Mouse (Mus musculus): ENCODE data around the gene Tubgcp6. TPM values are rescaled to one million over a fixed set of nuclear protein-coding genes. Genes with fewer than 3 reads are reported as not detected.
A peak's percentile ranks its signal among the peaks of the same experiment; 100 is the strongest.

Gene Tubgcp6
- total and polyA plus RNA-seq, 2 experiments: 6.5 to 13.2 TPM

- peaks cover 58% of the 10 kb centered on the region for H3K36me3 ChIP-seq (ENCODE audit: control insufficient read depth, insufficient read depth, low read length)
- H3K27me3 ChIP-seq (ENCODE audit: control insufficient read depth, insufficient read depth, low read length): no peaks in the 10 kb centered on the region
- H3K79me2 ChIP-seq (ENCODE audit: control insufficient read depth, insufficient read depth, low read length): no peaks in the 10 kb centered on the region
- H3K4me3 ChIP-seq (ENCODE audit: insufficient read depth, low read depth, low read length): no peak overlapping the region
- no peaks in the 10 kb centered on the region for H3K4me1 ChIP-seq (ENCODE audit: control insufficient read depth, insufficient read depth, low read length)
- 90% methylated on average over 7 of the region's 7 CpGs for WGBS
- no peak for DNase-seq (ENCODE audit: extremely low read depth, low read depth, low spot score)
- no peak for TF ChIP-seq POLR2A (IDR thresholded peaks at IDR 0.05; ENCODE audit: extremely low read depth, insufficient read depth, low read length)
- TF ChIP-seq CTCF (IDR thresholded peaks at IDR 0.05; ENCODE audit: low read depth, low read length): no peak
- H3K27ac ChIP-seq (replicated peaks; ENCODE audit: insufficient read depth, low read depth, low read length): no peak overlapping the region
- no peak overlapping the region for H3K9ac ChIP-seq (ENCODE audit: low read depth, low read length)
Measured at GRCm38 (mm10) chr15:89098616-89099015, 24.3 kb downstream of the Tubgcp6 start.

GRCm38 (mm10) chr15:89097450-89097849 lies 25.5 kb downstream of the Tubgcp6 start:
- no peaks in the 10 kb centered on the region for H3K27me3 ChIP-seq (ENCODE audit: control insufficient read depth, insufficient read depth, low read length)
- H3K9ac ChIP-seq (ENCODE audit: low read depth, low read length): no peak overlapping the region
- no peaks in the 10 kb centered on the region for H3K79me2 ChIP-seq (ENCODE audit: control insufficient read depth, insufficient read depth, low read length)
- no peaks in the 10 kb centered on the region for H3K4me1 ChIP-seq (ENCODE audit: control insufficient read depth, insufficient read depth, low read length)
- no peak overlapping the region for H3K4me3 ChIP-seq (ENCODE audit: insufficient read depth, low read depth, low read length)
- TF ChIP-seq POLR2A (IDR thresholded peaks at IDR 0.05; ENCODE audit: extremely low read depth, insufficient read depth, low read length): no peak
- no peak for TF ChIP-seq CTCF (IDR thresholded peaks at IDR 0.05; ENCODE audit: low read depth, low read length)
- H3K36me3 ChIP-seq (ENCODE audit: control insufficient read depth, insufficient read depth, low read length): peaks cover 66% of the 10 kb centered on the region
- WGBS: 92% methylated on average over 5 of the region's 5 CpGs
- no peak for DNase-seq (ENCODE audit: extremely low read depth, low read depth, low spot score)
- no peak overlapping the region for H3K27ac ChIP-seq (replicated peaks; ENCODE audit: insufficient read depth, low read depth, low read length)

DNA sequence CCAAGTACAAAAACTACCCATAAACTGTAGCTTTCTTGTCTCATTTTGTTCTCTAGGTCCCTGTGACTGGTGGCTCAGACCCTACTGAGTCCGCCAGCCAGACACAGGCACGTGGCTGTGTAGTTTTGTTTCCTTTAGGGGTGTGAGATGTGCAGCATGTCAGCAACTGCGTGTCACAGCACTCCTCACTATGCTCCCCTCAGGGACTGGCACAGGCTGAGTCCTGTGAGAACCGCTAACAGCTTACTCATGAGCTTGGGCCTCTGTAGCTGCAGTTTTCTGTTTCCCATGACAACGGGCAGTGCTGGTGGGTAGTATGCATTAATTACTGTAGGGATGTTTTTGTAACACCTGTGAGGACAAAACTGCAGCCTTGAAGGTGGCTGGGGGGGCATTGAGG lies 30.7 kb downstream of the Tubgcp6 start:
- peaks cover 4% of the 10 kb centered on the region for H3K4me1 ChIP-seq (ENCODE audit: control insufficient read depth, insufficient read depth, low read length)
- H3K27me3 ChIP-seq (ENCODE audit: control insufficient read depth, insufficient read depth, low read length): no peaks in the 10 kb centered on the region
- no peak for DNase-seq (ENCODE audit: extremely low read depth, low read depth, low spot score)
- no peak overlapping the region for H3K4me3 ChIP-seq (ENCODE audit: insufficient read depth, low read depth, low read length)
- no peak for TF ChIP-seq POLR2A (IDR thresholded peaks at IDR 0.05; ENCODE audit: extremely low read depth, insufficient read depth, low read length)
- TF ChIP-seq CTCF (IDR thresholded peaks at IDR 0.05; ENCODE audit: low read depth, low read length): no peak
- 81% methylated on average over 5 of the region's 5 CpGs for WGBS
- peaks cover 6% of the 10 kb centered on the region; the same call in 1 of the 2 replicates for H3K79me2 ChIP-seq (ENCODE audit: control insufficient read depth, insufficient read depth, low read length)
- H3K27ac ChIP-seq (replicated peaks; ENCODE audit: insufficient read depth, low read depth, low read length): no peak overlapping the region
- H3K9ac ChIP-seq (ENCODE audit: low read depth, low read length): no peak overlapping the region
- peaks cover 40% of the 10 kb centered on the region for H3K36me3 ChIP-seq (ENCODE audit: control insufficient read depth, insufficient read depth, low read length)

- peaks cover 13% of the 10 kb centered on the region for H3K4me1 ChIP-seq (ENCODE audit: control insufficient read depth, insufficient read depth, low read length)
- H3K27me3 ChIP-seq (ENCODE audit: control insufficient read depth, insufficient read depth, low read length): no peaks in the 10 kb centered on the region
- TF ChIP-seq POLR2A (IDR thresholded peaks at IDR 0.05; ENCODE audit: extremely low read depth, insufficient read depth, low read length): no peak
- TF ChIP-seq CTCF (IDR thresholded peaks at IDR 0.05; ENCODE audit: low read depth, low read length): no peak
- no peak for DNase-seq (ENCODE audit: extremely low read depth, low read depth, low spot score)
- peaks cover 27% of the 10 kb centered on the region for H3K36me3 ChIP-seq (ENCODE audit: control insufficient read depth, insufficient read depth, low read length)
- peaks cover 6% of the 10 kb centered on the region; the same call in 1 of the 2 replicates for H3K79me2 ChIP-seq (ENCODE audit: control insufficient read depth, insufficient read depth, low read length)
- peak overlapping the region; percentile 95 for H3K27ac ChIP-seq (replicated peaks; ENCODE audit: insufficient read depth, low read depth, low read length)
- 94% methylated on average over 4 of the region's 4 CpGs for WGBS
- no peak overlapping the region for H3K4me3 ChIP-seq (ENCODE audit: insufficient read depth, low read depth, low read length)
- no peak overlapping the region for H3K9ac ChIP-seq (ENCODE audit: low read depth, low read length)
Measured at GRCm38 (mm10) chr15:89090662-89091061, 32.2 kb downstream of the Tubgcp6 start.

DNA sequence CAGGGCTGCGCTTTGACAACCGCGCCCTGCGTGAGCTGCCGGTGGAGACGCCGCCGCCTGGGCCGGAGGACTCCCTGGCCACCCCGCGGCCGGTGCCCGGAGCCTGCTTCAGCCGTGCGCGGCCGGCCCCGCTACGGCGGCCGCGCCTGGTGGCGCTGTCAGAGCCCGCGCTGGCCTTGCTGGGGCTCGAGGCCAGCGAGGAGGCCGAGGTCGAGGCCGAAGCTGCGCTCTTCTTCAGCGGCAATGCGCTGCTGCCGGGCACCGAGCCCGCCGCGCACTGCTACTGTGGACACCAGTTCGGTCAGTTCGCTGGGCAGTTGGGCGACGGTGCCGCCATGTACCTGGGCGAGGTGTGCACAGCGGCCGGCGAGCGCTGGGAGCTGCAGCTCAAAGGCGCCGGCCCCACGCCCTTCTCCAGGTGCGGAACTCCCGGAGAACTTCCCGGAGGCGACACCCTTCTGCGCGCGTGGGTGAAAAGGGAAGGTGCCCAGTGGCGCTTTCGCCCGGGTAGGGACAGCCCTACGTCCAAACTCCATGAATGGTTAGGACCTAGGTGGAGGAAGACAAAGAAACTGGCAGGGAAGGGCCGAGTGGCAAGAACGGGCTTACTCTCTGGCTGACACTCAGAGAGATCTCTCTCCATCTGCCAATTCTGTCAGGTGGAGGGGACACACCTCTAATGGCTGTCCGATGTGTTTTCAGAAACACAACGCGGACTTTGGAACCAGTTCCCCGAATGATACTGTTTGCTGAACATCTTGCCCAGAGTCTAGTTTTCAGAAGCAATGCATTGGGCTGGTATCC lies 33.5 kb downstream of the Tubgcp6 start:
- Histone ChIP-seq H3K9ac (ENCODE audit: low read depth, low read length) (peak overlapping the region; percentile 99), H3K4me3 (ENCODE audit: insufficient read depth, low read depth, low read length) (peak overlapping the region; percentile 89), H3K27ac (replicated peaks; ENCODE audit: insufficient read depth, low read depth, low read length) (peak overlapping the region; percentile 99), H3K4me1 (ENCODE audit: control insufficient read depth, insufficient read depth, low read length) (peaks cover 20% of the 10 kb centered on the region), H3K36me3 (ENCODE audit: control insufficient read depth, insufficient read depth, low read length) (peaks cover 21% of the 10 kb centered on the region), H3K79me2 (ENCODE audit: control insufficient read depth, insufficient read depth, low read length) (peaks cover 11% of the 10 kb centered on the region; the same call in 1 of the 2 replicates), H3K27me3 (ENCODE audit: control insufficient read depth, insufficient read depth, low read length) (no peaks in the 10 kb centered on the region)
- TF ChIP-seq POLR2A (IDR thresholded peaks at IDR 0.05; ENCODE audit: extremely low read depth, insufficient read depth, low read length) (peak; percentile 44), CTCF (IDR thresholded peaks at IDR 0.05; ENCODE audit: low read depth, low read length) (no peak)
- 1% methylated on average over 68 of the region's 68 CpGs for WGBS
- peak; percentile 99 for DNase-seq (ENCODE audit: extremely low read depth, low read depth, low spot score)
